Mouse (Mus musculus): ENCODE data around the gene Alb.

Alb gene

GRCm38 (mm10) chr5:90494308-90494707, 33.6 kb downstream of the Alb start:
- DNase-seq, result no peak

DNA sequence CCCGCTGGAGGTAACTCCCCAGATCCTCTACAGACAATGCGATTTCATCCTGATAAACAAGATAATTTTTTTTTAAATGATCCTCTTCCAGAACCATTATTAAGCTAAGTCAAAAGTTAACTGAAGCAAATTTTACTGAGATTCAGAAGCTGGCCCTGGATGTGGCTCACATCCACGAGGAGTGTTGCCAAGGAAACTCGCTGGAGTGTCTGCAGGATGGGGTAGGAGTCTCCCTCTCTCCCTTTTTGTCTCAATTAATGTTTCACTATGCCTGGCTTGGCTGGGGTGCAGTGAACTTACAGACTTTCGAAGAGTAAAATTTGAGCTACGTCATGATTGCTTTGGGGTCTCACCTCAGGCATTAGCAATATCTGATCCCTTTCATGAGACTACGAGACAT, 38.8 kb downstream of the Alb start:
- DNase-seq, result no peak

DNA sequence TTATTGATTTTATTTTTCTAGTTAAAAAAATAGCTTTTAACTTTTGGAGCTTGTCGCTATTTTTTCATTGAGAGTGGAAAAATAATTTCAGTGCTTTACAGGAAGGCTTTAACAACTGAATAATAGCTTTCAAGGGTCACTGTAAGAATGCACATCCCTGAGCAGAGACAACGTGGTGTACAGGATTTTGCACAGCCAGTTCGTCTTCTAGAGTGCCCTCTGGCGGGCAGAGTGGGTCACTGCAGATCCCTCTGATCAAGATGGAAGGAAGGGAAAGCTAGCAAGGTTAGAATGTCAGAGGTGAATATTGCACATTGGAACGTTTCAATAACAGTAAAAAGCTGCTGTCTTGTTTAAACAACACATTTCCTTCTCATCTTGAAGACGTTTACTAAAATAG, 40.0 kb downstream of the Alb start:
- DNase-seq, result peak; percentile 35 to 36

DNA sequence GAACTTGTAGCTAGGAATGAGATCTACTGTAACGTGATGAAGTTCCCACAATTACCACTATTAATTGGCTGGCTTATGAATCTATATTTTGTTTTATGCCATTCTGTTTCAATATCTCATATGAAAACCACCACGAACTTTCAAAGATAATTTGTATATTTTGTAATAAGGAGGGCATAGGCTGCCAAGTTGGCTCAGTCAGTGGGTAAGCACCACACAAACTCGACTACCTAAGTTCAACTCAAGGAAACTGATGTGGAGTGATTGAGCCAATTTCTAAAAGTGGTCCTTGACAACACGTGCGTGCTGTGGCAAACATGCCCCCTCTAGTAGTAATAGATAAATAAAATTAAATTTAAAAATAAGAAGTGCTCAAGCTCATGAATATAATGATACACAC, 41.1 kb downstream of the Alb start:
- no peak for DNase-seq

DNA sequence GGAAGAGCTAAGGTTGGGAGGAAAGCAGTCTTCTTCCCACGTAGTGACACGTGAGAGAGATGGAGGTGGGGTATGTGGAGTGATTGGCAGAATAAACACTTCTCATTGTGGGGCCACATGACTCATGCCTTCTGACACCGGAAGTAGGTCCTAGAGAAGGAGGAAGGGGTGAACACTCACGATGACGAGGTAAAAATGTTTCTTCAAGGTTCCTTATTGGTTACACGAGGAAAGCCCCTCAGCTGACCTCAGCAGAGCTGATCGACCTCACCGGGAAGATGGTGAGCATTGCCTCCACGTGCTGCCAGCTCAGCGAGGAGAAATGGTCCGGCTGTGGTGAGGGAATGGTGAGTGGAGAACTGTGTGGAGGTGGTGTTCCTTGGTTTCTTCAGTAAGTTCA, 44.0 kb downstream of the Alb start:
- no peak for DNase-seq

DNA sequence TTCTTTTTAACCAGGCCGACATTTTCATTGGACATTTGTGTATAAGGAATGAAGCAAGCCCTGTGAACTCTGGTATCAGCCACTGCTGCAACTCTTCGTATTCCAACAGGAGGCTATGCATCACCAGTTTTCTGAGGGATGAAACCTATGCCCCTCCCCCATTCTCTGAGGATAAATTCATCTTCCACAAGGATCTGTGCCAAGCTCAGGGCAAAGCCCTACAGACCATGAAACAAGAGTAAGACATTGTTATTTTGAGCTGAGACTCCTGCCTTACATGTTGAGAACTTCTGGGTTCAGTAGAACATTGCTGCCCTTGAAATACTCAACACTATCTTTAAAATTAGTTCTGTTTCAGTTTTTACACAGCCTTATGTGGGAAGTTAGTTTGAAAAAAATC, 45.8 kb downstream of the Alb start:
- DNase-seq, result no peak

- no peak for DNase-seq
Observed at GRCm38 (mm10) chr5:90507411-90507949, 46.8 kb downstream of the Alb start.

GRCm38 (mm10) chr5:90509828-90510592, 49.3 kb downstream of the Alb start:
- no peak for DNase-seq

DNA sequence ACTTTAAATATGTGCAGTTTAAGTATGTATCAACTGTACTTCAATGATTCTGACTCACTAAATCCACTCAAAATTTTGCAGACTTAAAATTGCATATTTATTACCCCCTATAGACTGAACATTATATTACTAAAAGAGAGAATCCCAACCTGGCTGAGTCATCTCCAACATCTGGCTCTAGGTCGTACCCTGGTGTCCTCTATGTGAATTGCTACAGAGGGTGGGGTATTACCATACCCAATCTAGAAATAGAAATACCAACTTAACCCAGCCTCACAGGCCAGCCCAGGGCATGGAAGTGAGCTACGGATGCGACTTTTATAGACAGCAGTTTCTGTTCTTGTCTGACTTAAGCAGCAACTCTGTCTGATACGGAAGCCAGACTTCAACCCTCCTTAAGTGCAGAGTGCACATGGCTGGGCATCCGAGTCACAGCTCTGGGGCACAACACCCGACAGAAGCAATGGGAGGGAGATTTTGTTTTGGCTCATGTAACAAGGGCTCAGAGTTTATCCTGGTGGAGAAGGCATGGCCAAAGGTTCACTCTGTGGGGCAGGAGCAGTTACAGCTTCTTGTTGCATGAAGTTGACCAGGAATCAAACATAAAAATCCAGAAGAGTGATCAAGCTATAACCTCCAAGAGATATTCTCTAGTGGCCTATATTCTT, 51.7 kb downstream of the Alb start:
- DNase-seq, result no peak

GRCm38 (mm10) chr5:90515561-90515960, 54.9 kb downstream of the Alb start:
- no peak for DNase-seq

DNA sequence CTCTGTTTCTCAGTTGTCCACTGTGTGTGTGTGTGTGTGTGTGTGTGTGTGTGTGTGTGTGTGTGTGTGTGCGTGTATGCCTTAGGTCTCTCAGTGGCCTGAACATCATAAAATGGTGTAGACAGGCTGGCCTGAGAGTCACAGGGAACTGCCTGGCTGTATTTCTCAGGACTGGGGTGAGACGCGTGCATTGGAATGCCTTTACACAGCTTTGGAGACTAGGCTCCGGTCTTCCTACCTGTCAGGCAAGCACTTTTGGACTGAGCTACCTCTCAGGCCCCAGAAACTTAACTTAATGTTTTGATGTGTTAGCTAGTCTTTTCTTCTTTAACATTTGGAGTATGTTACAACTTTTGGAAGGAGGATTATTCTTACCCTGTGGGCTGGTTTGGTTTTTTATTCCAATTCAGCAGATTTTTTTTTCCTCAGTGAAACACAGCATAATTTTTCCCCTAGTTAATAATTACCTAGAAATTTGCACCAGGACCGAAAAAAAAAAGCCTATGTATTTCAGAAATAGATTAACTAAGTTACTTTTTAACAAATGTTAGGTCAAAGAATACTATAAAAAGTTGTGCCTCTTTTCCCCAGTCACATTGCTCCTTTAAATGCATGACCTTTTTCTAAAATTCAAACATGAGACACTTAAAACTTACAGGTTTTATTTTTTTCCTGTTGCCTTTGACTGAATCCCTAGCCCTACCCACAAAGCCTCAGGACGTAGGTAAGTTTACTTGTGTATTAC, 57.8 kb downstream of the Alb start, which contains the start of gene Afm:
TSS of gene Afm (plus strand) at position 577 of the 745 bp plus-strand sequence.
- DNase-seq, result no peak
